Mouse (Mus musculus) liver, adult 2 months (tissue): Measurements from ENCODE around the gene Abcc12. TPM values are rescaled to one million over a fixed set of nuclear protein-coding genes. Genes with fewer than 3 reads are reported as not detected.

Source experiments
- DNase-seq: peaks from one replicate; pipeline ENCODE4 v3.0.0-alpha.2; 2011; ENCODE audit warnings: low read depth, low spot score; ENCODE audit errors: extremely low read depth
- H3K27ac ChIP-seq: fragments of 200-500 bp; replicated peaks from 2 replicates; pipeline ENCODE4 v1.5.1; 2012; ENCODE audit warnings: low read depth, mild to moderate bottlenecking, control low read depth, inconsistent platforms, low read length; ENCODE audit not compliant: insufficient read depth
- H3K27me3 ChIP-seq: fragments of 200-500 bp; 2 replicates; pipeline ENCODE4 v1.6.1; 2012; ENCODE audit warnings: mild to moderate bottlenecking, moderate library complexity, low read length, inconsistent platforms; ENCODE audit not compliant: control insufficient read depth, insufficient read depth
- H3K36me3 ChIP-seq: fragments of 200-500 bp; 2 replicates; pipeline ENCODE4 v1.6.1; 2012; ENCODE audit warnings: low read length, inconsistent platforms; ENCODE audit not compliant: control insufficient read depth, insufficient read depth
- H3K4me1 ChIP-seq: fragments of 200-500 bp; 2 replicates; pipeline ENCODE4 v1.6.1; 2011; ENCODE audit warnings: low read length; ENCODE audit not compliant: control insufficient read depth, insufficient read depth
- H3K4me3 ChIP-seq: fragments of 200-500 bp; 2 replicates; pipeline ENCODE4 v1.5.1; 2011; ENCODE audit warnings: low read depth, mild to moderate bottlenecking, control low read depth, low read length, moderate library complexity; ENCODE audit not compliant: insufficient read depth
- H3K79me2 ChIP-seq: fragments of 200-500 bp; 2 replicates; pipeline ENCODE4 v1.6.1; 2012; ENCODE audit warnings: inconsistent platforms, mild to moderate bottlenecking, low read length, moderate library complexity; ENCODE audit not compliant: control insufficient read depth, insufficient read depth
- H3K9ac ChIP-seq: fragments of 200-500 bp; 2 replicates; pipeline ENCODE4 v1.6.1; 2012; ENCODE audit warnings: low read depth, mild to moderate bottlenecking, control low read depth, inconsistent platforms, low read length
- CTCF ChIP-seq: fragments of 200-500 bp; IDR thresholded peaks from 2 replicates; pipeline ENCODE4 v1.5.1; 2011; ENCODE audit warnings: low read depth, low read length, control low read depth
- POLR2A ChIP-seq: fragments of 200-500 bp; IDR thresholded peaks from 2 replicates; pipeline ENCODE4 v1.6.1; 2011; ENCODE audit warnings: low read length, control low read depth; ENCODE audit not compliant: insufficient read depth; ENCODE audit errors: extremely low read depth
- WGBS: fragments of 180-500 bp; shearing (Covaris S2); methylation state at CpG from one replicate; pipeline ENCODE4 v1.1.7; 2018; 5-methylcytosine and 5-hydroxymethylcytosine counted together
- polyA plus RNA-seq: library from polyadenylated mRNA; depleted of rRNA; stranded (reverse); fragments of >200 nt; gene quantifications from 2 replicates; pipeline ENCODE4 v1.2.3, GENCODE M21; 2012
- total RNA-seq: library from RNA; depleted of rRNA; stranded (reverse); fragments of >200 nt; gene quantifications from 2 replicates; pipeline ENCODE4 v1.2.3, GENCODE M21; 2014

Abcc12 gene
- total and polyA plus RNA-seq, 2 experiments: 0.18 to 0.21 TPM

DNA sequence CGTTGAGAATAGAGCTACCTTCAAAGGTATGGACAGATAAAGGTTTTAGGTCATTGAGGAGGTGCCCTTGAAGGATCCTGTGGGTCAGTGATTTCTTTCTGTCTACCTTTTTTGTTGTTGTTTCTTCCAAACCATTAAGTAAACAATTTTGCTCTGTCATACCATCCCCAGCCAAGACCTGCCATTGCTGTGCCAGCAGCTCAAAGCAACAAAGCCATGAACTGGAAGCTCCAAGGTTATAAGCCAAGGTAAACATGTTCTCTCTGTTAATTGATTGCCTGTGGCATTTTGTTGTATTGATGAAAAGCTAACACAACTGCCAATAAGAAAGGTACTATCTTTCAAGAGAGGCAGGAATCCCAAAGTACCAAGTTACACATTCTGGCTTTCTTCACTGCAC, 86.6 kb downstream of the Abcc12 start:
- 60% methylated on average over 1 of the region's 1 CpGs for WGBS

GRCm38 (mm10) chr8:86485411-86485810, 95.1 kb downstream of the Abcc12 start:
- no peak overlapping the region for H3K4me3 ChIP-seq
- no peak overlapping the region for H3K27ac ChIP-seq
- no peak for DNase-seq
- WGBS: 92% methylated on average over 6 of the region's 6 CpGs
- TF ChIP-seq CTCF: no peak
- no peak for TF ChIP-seq POLR2A
- no peaks in the 10 kb centered on the region for H3K27me3 ChIP-seq
- H3K79me2 ChIP-seq: no peaks in the 10 kb centered on the region
- no peaks in the 10 kb centered on the region for H3K4me1 ChIP-seq
- H3K36me3 ChIP-seq: no peaks in the 10 kb centered on the region
- no peak overlapping the region for H3K9ac ChIP-seq

More for the DNA sequence above, 86.6 kb downstream of the Abcc12 start:
- Histone ChIP-seq H3K9ac (no peak overlapping the region), H3K4me3 (no peak overlapping the region), H3K27ac (peak overlapping the region; percentile 66), H3K27me3 (no peaks in the 10 kb centered on the region), H3K36me3 (no peaks in the 10 kb centered on the region), H3K4me1 (peaks cover 20% of the 10 kb centered on the region), H3K79me2 (no peaks in the 10 kb centered on the region)
- peak; percentile 96 for DNase-seq
- no peak for TF ChIP-seq CTCF
- no peak for TF ChIP-seq POLR2A

DNA sequence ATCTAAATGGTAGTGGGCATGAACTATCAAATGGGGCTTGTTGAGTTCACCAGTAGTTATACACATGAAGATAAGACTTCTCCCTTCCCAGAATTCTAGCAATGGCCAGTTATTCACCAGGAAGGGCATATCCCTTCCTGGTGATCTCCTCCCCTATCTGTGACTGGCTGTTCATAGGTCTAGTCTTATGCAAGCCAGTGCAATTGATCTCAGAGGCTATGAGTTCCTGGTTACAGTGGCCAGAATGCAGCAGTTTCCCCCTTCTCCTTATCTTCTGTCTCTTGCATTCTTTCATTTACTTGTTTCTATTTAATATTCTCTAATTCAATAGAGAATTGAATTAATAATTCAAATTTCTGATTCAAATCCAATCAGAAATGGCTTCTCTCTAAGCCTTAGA, 96.2 kb downstream of the Abcc12 start:
- Histone ChIP-seq H3K27ac (no peak overlapping the region), H3K36me3 (no peaks in the 10 kb centered on the region), H3K9ac (no peak overlapping the region), H3K4me3 (no peak overlapping the region), H3K27me3 (no peaks in the 10 kb centered on the region), H3K4me1 (no peaks in the 10 kb centered on the region), H3K79me2 (no peaks in the 10 kb centered on the region)
- TF ChIP-seq POLR2A (no peak), CTCF (no peak)
- DNase-seq: peak; percentile 28

- no peaks in the 10 kb centered on the region for H3K27me3 ChIP-seq
- H3K36me3 ChIP-seq: no peaks in the 10 kb centered on the region
- H3K79me2 ChIP-seq: no peaks in the 10 kb centered on the region
- no peak for TF ChIP-seq CTCF
- no peak for TF ChIP-seq POLR2A
- no peak overlapping the region for H3K4me3 ChIP-seq
- 86% methylated on average over 1 of the region's 1 CpGs for WGBS
- no peak for DNase-seq
- H3K9ac ChIP-seq: no peak overlapping the region
- no peaks in the 10 kb centered on the region for H3K4me1 ChIP-seq
- H3K27ac ChIP-seq: no peak overlapping the region
Observed at GRCm38 (mm10) chr8:86482116-86482515, 98.4 kb downstream of the Abcc12 start.

GRCm38 (mm10) chr8:86475711-86476438, 104.6 kb downstream of the Abcc12 start:
- Histone ChIP-seq H3K9ac (no peak overlapping the region), H3K27me3 (no peaks in the 10 kb centered on the region), H3K36me3 (no peaks in the 10 kb centered on the region), H3K27ac (no peak overlapping the region), H3K79me2 (no peaks in the 10 kb centered on the region), H3K4me3 (no peak overlapping the region), H3K4me1 (no peaks in the 10 kb centered on the region)
- TF ChIP-seq POLR2A (no peak), CTCF (peak; percentile 58; the same call in 1 of the 2 replicates)
- 65% methylated on average over 9 of the region's 9 CpGs for WGBS
- no peak for DNase-seq

DNA sequence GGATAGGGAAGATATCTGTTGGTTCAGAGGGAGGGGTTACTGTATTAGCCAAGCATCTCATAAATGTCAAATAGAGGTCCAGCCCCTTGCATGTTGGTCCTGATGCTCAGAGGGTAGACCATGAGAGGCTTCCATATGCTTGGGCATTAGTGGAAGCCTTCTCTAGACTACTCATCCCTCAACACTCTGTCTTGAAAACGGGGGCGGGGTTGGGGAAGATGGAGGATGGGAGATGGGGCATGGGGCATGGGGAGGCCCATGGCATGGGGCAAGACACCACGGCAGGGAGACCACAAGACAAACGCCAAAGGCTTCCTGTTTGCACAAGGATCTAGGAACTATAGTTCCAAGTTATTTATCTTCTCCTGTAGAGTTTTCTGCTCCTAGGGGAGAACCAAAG, 106.0 kb downstream of the Abcc12 start:
- H3K27me3 ChIP-seq: no peaks in the 10 kb centered on the region
- no peaks in the 10 kb centered on the region for H3K4me1 ChIP-seq
- DNase-seq: no peak
- no peak overlapping the region for H3K9ac ChIP-seq
- WGBS: 86% methylated on average over 4 of the region's 4 CpGs
- no peak overlapping the region for H3K4me3 ChIP-seq
- no peak overlapping the region for H3K27ac ChIP-seq
- no peaks in the 10 kb centered on the region for H3K36me3 ChIP-seq
- no peaks in the 10 kb centered on the region for H3K79me2 ChIP-seq
- no peak for TF ChIP-seq CTCF
- TF ChIP-seq POLR2A: no peak
